Mouse (Mus musculus) E14TG2a.4 (cell line): ENCODE data around the gene Dpp4.

Experiments
- CTCF ChIP-seq: conservative IDR thresholded peaks from 2 replicates; pipeline ENCODE4 v1.5.1; 2014; ENCODE audit warnings: low read length
- NANOG ChIP-seq: IDR thresholded peaks from 2 replicates; pipeline ENCODE4 v1.6.1; 2014; ENCODE audit warnings: borderline replicate concordance, low read length, mixed read lengths

DNA sequence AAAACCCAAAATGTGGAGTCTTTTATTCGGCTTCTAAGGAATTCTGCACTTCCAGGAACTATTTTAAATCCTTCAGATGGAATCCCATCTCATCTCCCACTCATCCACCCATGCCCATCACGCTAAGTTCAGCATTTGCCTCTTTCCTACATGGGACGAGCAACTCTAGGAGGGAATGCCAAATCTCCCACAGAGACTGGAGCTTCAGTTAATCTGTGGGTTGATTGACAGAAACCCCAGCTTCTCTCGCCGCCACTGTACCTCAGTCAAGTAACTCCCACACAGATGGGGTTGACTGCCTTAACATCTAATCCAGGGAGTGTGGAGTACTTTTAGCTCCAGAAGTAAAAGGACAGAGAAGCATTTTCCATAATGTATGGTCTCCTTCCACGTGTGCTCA, 42.0 kb upstream of the Dpp4 start:
- TF ChIP-seq CTCF = no peak
- TF ChIP-seq NANOG = no peak
